Mouse (Mus musculus): Measurements from ENCODE around the gene Zfp146.

The Zfp146 gene

DNA sequence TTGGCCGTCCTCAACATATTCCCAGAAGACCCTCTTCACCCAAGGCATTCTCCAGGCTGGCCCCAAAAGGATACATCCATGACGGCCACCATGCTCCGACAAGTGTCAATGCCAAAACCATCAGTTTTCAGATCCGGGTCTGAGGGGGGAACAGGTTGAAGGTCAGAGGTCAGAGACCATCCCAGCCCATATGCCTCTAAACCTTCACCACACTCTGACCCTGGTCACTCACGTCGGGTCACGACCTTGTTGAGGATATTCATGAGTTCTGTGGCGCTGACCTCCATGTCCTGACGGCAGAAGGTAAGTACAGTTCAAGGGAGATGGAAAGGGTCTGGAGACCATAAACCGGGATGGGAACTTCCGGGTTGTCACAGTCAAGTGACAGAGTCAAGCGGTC is 22.5 kb upstream of the Zfp146 start:
- in situ Hi-C loops (cut with MseI, MboI) = no loop called here

DNA sequence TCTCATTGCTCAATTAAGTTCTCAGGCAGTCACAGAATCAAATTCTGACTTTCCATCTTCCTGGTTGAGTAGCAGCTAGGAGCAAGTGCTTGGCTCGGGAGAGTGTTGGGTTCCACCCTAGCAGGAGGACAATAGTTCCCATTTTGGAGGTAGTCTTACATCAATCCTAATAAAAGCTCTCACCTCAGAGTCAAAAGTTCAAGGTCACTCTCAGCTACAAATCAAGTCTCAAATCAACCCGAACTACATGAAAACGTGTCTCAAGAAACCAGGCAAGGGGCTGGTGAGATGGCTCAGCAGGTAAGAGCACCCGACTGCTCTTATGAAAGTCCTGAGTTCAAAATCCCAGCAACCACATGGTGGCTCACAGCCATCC is 19.6 kb upstream of the Zfp146 start:
- in situ Hi-C loops (cut with MseI, MboI) = no loop called here

DNA sequence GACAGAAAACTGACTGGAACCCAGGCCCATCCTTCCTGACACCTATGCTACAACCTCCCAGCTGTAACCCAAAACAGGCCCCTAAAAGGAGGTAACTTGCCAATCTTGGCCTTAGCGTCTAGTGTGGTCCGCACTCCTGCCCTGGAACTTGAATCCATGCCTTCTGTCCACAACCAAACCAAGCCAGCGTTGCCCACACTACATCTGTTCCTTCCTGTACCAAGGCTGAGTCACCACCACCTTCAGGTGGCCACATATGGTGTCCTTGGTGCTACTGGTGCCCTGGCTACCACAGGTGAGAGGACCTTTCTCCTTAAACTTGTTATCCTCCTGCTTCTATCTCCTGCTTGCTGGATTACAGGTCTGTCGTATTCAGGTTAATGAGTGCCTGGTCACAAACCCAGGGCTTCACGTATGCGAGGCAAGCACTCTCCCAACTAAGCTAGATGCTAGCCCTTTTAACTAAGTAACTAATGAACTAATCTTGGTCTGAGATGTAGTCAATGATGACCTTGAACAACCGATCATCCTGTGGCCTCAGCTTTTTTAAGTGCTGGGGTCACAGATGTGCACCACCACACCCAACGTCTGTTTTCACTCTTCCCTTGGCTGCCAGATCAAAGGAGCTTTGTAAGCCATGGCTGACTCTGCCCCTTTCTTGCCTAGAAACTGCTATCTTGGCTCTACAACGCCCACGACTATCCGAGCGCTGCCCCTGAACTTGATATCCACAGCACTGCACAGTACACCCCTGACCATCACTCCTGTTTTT is 19.0 kb upstream of the Zfp146 start:
- in situ Hi-C loops (cut with MseI, MboI) = no loop called here

DNA sequence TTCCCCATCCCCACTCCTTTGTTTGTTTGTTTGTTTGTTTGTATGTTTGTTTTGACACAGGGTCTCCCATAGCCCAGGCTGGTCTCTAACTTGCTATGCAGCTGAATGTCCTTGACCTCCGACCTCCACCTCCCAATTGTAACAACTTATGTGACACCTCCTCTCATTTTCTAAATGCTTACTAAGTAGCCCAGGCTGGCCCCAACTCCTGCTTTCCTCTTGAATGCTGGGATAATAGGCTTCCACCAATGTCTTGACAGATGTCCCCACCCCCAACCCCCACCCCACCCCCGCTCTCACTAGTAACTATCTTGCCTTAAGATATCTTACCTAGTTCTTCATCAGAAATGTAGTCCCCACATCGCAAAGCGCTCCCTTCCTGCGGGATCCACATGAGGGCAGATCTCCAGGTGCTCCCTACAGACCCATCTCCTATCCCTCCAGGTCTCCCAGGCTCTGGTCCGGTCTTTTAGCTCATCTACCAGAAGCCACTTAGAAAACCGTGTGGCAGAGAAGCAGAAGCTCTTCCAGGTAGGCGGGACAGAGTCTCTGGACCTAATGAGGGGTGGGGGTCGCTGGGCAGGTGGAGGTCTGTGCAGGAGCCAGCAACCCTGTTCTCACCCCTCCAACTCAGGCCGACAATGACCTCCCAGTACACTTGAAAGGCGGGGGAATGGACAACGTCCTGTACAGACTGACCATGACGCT is 15.2 kb upstream of the Zfp146 start:
- in situ Hi-C loops (cut with MseI, MboI) = loop anchor here in 1 of 2 experiments (5.0 kb wide), 1 partner anchor 33 kb away; no protein-coding TSS in a partner anchor

DNA sequence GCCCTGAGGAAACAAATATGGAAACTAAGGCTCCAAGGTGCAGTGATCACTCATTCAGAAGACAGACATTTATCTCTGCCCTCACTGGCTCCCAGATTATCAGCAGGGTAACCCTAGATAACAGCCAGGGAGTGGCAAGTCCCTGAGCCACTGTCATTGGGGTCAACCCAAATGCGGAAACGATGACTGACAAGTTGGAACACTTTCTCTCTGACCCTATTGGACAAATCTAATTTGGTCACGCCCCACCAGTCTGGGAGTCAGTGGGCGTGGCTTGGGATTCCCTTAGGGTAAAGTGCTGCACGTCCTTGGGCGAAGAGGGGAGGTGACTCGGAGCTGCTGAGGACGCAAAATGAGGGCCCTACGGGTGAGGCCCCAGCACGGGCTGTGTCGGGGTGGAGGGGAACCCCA is 14.3 kb upstream of the Zfp146 start, which contains the start of gene Cox7a1:
Cox7a1 (plus strand) TSS at position 266 of the 411 bp plus-strand sequence.
- in situ Hi-C loops (cut with MseI, MboI) = loop anchor here in 1 of 2 experiments (5.0 kb wide), 1 partner anchor 33 kb away; no protein-coding TSS in a partner anchor

DNA sequence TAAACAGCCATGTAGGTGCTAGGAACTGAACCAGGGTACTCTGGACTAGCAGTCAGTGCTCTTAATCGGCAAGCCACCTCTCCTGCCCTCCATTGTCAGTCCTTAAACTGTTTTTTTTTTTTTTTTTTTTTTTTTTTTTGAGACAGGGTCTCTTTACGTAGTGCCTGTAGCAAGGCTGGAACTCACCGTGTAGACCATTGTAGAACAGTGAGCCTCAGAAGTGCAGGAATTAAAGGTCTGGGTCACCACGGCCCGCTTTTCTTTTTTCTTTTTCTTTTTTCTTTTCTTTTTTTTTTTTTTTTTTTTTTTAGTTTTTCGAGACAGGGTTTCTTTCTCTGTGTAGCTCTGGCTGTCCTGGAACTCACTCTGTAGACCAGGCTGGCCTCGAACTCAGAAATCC is 13.6 kb upstream of the Zfp146 start:
- in situ Hi-C loops (cut with MseI, MboI) = loop anchor here in 1 of 2 experiments (5.0 kb wide), 1 partner anchor 34 kb away; no protein-coding TSS in a partner anchor

DNA sequence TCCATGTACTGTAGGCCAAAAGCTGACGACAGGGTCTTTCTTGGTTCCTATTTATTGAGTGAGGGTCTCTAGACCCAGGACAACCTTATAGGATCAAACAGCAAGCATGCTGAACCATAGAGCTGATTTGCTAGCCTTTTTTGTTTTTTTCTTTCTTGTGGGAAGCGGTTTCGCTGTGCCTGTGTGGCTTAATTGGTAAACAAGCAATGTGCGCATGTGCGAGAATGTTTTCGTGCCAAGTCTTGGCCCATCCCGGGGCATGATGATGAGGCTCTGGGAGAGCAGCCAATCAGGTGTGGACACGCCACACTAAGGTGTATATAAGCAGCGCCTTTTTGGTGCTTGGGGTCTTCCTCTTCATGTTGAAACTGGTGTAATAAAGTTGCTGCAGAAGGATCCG is 12.4 kb upstream of the Zfp146 start:
- in situ Hi-C loops (cut with MseI, MboI) = loop anchor here in 1 of 2 experiments (5.0 kb wide), 1 partner anchor 35 kb away; no protein-coding TSS in a partner anchor

DNA sequence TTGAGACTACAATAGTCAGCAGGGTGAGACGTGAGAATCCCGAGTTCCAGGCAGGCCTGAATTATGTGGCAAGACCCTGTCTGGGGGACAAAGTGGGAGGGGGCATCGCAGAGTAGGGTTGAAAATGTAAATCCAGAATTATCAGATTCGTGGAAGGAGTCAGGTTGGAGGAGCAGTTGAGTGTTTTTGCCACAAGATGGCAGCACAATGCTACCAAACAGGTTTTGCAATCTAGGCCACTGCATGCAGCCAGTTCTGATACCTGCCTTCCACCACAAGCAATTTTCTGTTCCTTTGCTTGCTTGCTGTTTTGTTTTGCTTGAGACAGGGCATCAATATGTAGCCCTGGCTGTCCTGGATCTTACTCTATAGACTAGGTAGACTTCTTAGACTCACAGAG is 11.8 kb upstream of the Zfp146 start:
- in situ Hi-C loops (cut with MseI, MboI) = loop anchor here in 1 of 2 experiments (5.0 kb wide), 1 partner anchor 36 kb away; no protein-coding TSS in a partner anchor

DNA sequence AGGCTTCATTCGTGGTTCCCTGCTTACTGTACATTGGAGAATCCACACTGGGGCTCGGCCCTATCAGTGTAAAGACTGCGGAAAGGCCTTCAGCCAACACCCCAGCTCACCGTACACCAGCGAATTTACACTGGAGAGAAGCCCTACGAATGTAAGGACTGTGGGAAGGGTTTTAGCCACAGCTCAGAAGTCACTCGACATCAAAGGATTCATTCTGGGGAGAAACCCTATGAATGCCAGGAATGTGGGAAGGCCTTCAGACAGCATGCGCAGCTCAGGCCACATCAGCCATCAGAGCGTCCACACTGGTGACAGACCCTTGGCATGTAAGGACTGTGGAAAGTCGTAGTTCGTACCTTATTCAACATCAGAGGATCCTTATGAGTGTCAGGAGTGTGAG is 8.7 kb upstream of the Zfp146 start:
- in situ Hi-C loops (cut with MseI, MboI) = loop anchor here in 1 of 2 experiments (5.0 kb wide), 1 partner anchor 34 kb away; no protein-coding TSS in a partner anchor

DNA sequence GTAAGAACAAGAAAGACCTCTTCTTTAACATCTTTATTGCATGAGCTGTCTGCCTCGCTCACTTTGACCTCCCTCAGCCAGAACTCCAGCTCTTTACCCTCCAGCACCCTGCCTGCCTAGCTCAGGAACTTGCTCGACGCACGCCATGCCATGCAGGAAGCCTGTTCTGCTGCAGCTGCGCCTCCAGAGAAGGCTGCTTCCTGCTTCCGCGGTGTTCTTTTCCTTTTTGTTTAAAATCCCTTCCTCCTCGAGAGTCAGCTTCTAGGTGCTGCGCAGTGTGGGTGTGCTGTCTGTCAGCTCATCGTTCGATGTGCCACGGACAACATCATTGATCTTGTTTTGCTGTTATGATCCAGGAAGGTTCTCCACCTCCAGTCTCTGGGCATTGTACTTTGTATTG is 6.9 kb upstream of the Zfp146 start:
- in situ Hi-C loops (cut with MseI, MboI) = loop anchor here in 1 of 2 experiments (5.0 kb wide), 1 partner anchor 36 kb away; no protein-coding TSS in a partner anchor

DNA sequence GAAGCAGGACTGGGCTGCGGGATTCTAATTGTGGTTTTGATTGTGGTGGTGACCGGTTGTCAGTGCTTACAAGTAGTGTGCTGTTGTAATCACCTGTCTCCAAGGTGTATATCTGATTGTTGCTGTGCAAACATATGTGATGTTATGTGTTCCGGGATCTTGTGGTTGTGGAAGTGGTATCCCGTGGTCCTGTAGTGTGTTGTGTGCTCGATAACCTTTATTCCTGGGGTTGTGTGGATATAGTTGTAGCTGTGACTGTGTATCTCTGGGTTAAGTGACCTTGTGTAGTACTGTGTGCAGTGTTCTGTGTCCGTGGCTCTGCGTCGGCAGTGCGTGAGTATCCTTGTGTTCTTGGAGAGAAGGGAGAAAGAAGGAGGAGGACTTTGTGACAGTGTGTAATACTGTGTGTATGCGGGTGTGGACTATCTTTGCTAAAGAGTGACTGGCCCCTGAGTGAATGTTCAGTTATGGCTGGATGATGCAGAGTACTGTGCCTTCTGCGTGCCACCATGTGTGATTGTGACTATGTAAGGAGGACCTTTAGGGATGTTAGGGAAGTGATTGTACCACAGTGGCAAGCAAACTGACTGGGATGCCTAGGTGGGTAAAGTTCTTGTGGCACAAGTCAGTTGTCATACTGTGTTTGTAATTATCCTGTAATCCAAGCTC is 867 bp upstream of the Zfp146 start:
- in situ Hi-C loops (cut with MseI, MboI) = no loop called here

DNA sequence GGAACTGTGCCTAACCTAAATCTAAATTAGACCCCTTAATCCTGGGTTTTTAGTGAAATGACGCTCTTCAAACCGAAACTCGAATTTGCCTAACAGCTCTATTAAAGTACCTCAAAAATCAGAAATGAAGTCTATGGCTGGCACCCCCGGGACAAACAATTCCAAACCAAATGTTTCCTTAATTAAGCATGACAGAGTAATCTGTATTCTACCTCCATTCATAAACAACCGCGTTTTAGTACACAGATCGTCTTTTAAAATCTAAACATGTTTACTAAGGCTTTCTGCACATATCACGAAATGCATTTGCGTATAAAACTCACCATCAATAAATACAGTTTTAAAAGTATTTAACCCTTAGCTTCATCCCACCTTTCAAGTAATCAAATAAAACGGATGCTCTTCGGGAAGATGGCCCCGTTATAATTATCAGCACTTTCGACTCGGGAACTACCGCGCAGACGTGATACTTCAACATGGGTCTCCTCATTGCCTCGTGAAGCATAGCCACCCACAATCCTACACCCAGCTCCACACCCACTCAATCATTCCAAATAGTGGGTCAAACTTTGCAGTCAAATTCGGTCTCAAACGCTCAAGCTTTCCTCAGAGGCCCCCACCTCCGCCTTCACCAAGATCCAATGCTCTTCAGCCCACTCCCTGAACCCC is 502 bp downstream of the Zfp146 start:
- in situ Hi-C loops (cut with MseI, MboI) = no loop called here

DNA sequence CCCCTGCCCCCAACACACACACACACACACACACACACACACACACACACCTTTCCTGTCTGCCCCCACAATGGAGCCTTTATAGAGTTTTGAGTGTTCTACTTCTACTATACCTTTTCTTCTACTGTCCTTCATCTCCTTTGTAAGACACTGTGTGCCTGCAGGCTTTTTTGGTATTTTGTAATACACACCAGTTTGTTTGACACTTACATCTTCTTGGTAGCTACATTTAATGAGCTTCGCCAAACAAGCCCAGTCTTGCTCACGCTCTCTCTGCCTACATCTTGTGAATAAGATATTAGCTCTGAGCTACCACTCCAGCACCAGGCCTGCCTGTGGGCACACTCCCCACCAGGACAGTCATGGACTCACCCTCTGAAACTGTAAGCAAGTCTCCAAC is 4.8 kb downstream of the Zfp146 start:
- in situ Hi-C loops (cut with MseI, MboI) = no loop called here

DNA sequence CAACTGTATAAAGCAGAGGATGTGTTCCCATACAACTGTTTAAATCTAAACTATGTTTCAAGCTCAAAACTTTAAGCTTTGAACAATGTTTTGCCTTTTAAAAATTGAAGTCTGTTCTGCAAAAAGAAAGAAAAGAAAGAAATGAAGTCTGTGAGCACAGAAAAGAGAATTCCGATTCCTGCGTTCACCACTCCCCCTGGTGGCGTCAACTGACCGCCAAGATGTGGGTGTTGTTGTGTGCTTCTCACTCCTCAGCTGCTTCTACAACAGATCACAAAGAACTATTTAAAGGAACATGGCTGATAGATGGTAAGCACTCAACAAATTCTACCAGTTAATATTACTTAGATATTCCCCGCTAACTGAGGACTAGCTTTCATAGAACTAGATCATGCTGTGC is 6.4 kb downstream of the Zfp146 start:
- in situ Hi-C loops (cut with MseI, MboI) = no loop called here

DNA sequence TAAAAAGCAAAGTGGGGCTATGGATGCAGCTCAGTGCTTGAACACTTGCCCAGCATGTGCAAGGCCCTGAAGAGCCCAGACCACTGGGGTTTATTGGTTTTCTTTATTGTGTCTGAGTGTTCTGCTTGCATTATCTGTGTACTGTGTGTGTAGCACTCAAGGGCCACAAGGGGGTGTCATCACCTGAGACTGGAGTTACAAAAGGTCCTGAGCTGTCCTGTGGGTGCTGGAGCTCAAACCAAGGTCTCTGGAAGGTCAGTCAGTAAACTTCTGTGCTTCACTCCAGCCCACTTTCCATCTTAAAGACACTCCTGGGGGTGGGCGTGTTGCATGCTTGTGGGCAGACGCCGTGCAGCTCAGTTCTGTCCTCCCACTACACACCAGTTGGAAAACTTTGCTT is 14.0 kb downstream of the Zfp146 start:
- in situ Hi-C loops (cut with MseI, MboI) = no loop called here

DNA sequence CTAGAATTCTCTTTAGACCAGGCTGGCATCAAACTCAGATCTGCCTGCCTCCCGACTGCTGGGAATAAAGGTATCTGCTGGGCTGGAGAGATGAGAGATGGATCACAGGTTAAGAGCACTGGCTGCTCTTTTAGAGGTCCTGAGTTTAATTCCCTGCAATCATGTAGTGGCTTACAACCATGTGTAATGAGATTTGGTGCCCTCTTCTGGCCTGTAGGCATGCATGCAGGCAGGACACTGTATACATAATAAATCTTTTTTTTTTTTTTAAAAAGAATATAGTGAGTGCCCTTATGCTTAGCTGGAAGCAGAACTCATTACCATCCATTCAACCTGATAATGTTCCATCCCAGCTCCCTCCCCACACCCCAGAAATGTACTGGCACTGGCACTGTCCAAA is 15.5 kb downstream of the Zfp146 start:
- in situ Hi-C loops (cut with MseI, MboI) = no loop called here

DNA sequence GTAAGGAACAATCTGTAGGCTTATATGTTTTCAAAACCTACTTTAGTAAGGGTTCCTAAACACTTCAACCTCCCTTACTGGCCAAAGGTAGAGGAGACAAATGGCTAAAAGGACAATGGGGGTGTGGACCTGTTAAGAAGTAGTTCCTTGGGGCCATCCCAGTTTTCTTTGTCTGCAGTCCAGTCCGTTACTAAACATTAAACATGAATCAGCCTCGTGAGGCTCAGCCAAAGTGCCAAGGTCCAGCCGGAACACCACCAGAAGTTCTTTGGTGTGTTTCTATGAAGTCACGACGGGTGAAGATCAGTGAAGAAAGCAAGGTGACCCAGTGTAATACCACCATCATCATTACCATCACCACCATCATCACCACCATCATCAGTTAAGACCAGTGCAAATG is 22.5 kb downstream of the Zfp146 start:
- in situ Hi-C loops (cut with MseI, MboI) = no loop called here

DNA sequence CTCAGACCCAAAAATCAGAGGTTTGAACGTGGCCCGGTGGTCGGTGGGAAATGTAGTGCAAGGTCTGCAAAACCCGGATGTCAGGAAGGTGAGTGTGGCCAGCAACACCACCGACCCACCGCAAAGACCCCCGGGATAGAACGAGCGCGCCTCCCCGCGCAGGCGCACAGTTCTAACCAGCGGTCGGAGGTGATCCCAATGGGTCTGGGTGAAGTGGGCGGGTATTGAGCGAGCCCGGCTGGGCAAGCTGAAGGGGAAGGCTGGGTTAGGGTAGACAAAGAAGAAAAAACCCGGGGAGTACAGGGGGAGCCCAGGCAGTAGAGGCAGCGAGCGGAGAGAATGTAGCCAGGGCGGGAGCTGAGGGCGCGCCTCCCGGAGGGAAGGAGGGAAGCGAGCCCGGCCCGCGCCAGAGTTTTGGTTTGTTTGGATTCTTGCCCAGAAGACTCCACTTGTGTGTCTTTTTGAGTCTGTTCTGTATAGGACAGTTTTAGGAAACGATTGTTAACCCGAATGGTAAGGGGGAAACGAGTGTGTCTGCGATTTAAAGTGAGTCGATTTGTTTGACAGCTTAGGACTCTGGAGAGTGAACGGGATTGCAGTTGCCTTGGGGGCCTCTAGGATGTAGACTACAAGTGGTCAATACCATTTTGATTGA is 25.9 kb downstream of the Zfp146 start:
- in situ Hi-C loops (cut with MseI, MboI) = no loop called here

DNA sequence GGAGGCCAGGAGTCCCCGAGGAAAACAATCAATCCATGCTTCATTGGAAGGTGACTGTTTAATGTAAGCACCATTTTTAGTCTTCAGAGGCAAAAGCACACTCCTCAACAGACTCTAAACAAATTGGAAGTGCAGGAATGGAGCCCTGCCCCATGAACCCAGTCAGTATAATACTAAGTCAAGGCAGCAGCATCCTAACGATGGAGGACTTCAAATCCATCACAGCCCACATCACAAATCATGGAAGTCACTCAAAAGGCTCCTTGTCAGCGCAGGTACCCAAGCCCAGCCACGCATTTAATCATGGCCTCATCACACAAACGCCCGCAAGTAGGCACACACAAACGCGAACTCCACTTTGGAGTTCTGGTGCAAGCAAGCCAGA is 26.4 kb downstream of the Zfp146 start:
- in situ Hi-C loops (cut with MseI, MboI) = no loop called here

DNA sequence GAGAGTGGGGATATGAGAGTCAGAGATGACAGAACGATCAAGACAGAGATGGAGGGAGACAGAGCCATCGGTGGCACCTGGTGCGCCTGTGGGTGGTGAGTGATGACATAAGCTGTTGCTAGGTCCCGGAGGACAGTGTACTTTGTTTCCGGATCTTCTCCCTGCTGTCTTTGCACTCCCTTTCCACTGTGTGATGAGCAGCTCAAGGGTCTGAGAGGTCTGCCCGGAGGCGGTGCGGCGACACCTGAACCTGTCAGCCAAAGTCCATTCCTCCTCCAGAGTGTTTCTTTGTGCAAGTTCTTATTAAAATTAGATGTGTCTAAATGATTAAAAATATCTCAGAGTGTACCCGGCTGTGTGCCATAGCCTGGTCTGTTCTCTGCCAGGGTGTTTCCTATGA is 32.7 kb downstream of the Zfp146 start:
- in situ Hi-C loops (cut with MseI, MboI) = no loop called here

DNA sequence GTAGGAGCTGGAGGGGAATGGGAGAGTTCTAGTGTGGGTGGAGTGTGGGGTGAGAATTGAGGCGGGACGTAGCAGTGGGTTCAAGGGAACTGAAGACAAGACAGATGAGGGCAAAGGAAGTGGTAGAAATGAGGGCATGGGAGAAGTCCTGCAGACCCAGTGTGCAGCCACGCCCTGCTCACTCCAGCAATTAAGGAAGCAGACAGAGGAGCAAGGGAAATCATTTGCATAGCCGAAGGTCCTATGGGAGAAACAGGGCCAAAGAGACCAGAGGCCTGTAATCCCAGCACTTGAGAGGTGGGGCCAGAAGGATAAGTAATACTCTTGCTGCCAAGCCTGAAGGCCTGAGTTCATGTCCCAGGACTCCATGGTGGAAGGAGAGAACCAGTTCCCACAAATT is 37.2 kb downstream of the Zfp146 start:
- in situ Hi-C loops (cut with MseI, MboI) = no loop called here

Data from mouse trophoblast stem cell (cell line).